Mouse (Mus musculus) bone marrow macrophage, adult 2 months (primary cell): Measurements from ENCODE around the gene Rfc2.

Experiments used
- CTCF ChIP-seq: IDR thresholded peaks from 2 replicates; pipeline ENCODE4 v1.5.1; 2012; ENCODE audit warnings: low read depth, mild to moderate bottlenecking, low read length, moderate library complexity
- POLR2A ChIP-seq: IDR thresholded peaks from 2 replicates; pipeline ENCODE4 v1.6.1; 2012; ENCODE audit warnings: mild to moderate bottlenecking, low read depth, low read length, borderline replicate concordance

DNA sequence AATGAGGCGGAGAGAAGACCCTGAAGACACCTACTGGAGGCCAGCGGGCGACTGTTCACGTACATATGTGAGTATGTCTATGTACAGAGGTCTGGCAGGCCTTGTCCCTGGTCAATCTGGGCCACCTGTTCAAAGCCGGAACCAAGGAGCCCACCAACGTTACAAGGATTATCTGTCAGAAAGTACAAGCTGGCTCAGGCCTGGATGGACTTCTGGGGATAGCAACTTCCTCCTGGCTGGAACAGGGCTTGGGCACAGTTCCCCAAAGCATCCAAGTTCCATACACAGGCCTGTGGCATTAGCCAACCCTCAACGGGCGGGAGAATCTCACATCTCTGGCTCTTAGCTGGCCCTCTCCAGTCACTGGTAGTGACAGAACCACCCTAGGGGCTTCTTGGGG, 33.1 kb downstream of the Rfc2 start:
- TF ChIP-seq CTCF = no peak
- no peak for TF ChIP-seq POLR2A
